Mouse (Mus musculus): Measurements from ENCODE around the gene Plekhg5.

DNA sequence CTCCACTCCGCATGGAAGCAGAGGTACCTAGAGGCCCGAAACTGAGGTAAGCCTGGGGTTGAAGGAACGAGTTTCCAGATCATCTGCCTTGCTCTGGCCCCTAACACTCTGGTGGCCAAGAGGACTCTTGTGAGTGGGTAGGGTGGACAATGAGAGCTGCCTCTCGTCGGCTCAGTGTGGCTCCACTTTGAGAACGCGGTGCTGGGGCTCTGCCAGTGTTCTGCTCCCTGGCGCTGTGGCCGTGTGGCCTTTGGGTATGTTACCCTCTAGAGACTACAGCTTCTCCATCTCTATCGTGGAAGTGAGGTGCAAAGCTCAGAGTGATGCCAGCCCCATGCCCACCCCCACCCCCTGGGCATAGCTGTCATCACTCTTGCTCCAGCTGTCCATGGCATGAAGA, 357 bp downstream of the Plekhg5 start:
- TF ChIP-seq POLR2A (IDR thresholded peaks at IDR 0.05; ENCODE audit: insufficient read depth, low read depth, low read length): no peak
- no peak for TF ChIP-seq CTCF (IDR thresholded peaks at IDR 0.05)
